Mouse (Mus musculus): ENCODE measurements around the gene Pik3r6. TPM values are rescaled to one million over a fixed set of nuclear protein-coding genes. Genes with fewer than 3 reads are reported as not detected.
A peak's percentile ranks its signal among the peaks of the same experiment; 100 is the strongest.

Gene Pik3r6
- total and polyA plus RNA-seq, 3 experiments = 0.42 to 1.5 TPM; not detected in 1

DNA sequence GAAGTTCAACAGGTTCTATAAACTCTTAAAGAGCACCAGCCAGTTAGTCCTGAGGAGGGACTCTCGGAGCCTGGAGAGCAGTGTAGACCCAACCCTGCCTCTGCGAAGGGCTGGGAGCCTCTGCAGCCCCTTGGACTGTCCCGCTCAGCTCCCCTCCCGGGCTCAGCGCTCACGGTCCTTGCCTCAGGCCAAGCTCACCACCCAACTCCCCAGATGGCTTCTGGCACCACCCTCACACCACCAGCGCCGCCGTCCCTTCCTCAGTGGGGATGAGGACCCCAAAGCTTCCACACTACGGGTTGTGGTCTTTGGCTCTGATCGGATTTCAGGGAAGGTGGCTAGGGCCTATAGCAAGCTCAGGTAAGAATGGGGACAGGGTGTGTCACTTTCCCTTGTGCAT is 10.2 kb upstream of the Pik3r6 start:
- H3K4me3 ChIP-seq (ENCODE audit: control insufficient read depth in 1 of 2, insufficient read depth in 1 of 2, low read depth in 2 of 2, low read length in 2 of 2) = no peak overlapping the region
- no peak overlapping the region for H3K9ac ChIP-seq (ENCODE audit: control insufficient read depth, low read depth, low read length, poor library complexity, severe bottlenecking)
- no peaks in the 10 kb centered on the region for H3K27me3 ChIP-seq (ENCODE audit: control insufficient read depth in 1 of 2, insufficient read depth in 2 of 2, low read length in 2 of 2)
- TF ChIP-seq MYB (IDR thresholded peaks at IDR 0.05; ENCODE audit: low read depth, low read length) (no peak), E2F4 (IDR thresholded peaks at IDR 0.05; ENCODE audit: borderline replicate concordance, low read depth, low read length) (no peak), ZNF384 (IDR thresholded peaks at IDR 0.05; ENCODE audit: low read depth, low read length) (no peak), BHLHE40 (IDR thresholded peaks at IDR 0.05; ENCODE audit: borderline replicate concordance, low read depth, low read length) (no peak), CHD1 (IDR thresholded peaks at IDR 0.05; ENCODE audit: low read depth, low read length) (no peak), EP300 (IDR thresholded peaks at IDR 0.05; ENCODE audit: low read depth in 1 of 2, low read length in 2 of 2) (no peak), HCFC1 (IDR thresholded peaks at IDR 0.05; ENCODE audit: low read depth, low read length) (no peak)
- no peaks in the 10 kb centered on the region for H3K9me3 ChIP-seq (replicated peaks; ENCODE audit: insufficient read depth, low read length)
- H3K4me1 ChIP-seq (ENCODE audit: control insufficient read depth in 1 of 2, insufficient read depth in 2 of 2, low read length in 2 of 2) = peaks cover 5 to 13% of the 10 kb centered on the region in 2 experiments; a peak in 3 of 4 replicates
- H3K79me2 ChIP-seq (ENCODE audit: control insufficient read depth, insufficient read depth, low read length, poor library complexity) = no peaks in the 10 kb centered on the region
- no peak for DNase-seq (ENCODE audit: low read depth, low spot score)
- H3K36me3 ChIP-seq (ENCODE audit: control insufficient read depth in 1 of 2, insufficient read depth in 2 of 2, low read length in 2 of 2) = peaks cover 0 to 4% of the 10 kb centered on the region in 2 experiments; a peak in 2 of 4 replicates
- H3K27ac ChIP-seq (ENCODE audit: control insufficient read depth, low read depth, low read length) = no peak overlapping the region

DNA sequence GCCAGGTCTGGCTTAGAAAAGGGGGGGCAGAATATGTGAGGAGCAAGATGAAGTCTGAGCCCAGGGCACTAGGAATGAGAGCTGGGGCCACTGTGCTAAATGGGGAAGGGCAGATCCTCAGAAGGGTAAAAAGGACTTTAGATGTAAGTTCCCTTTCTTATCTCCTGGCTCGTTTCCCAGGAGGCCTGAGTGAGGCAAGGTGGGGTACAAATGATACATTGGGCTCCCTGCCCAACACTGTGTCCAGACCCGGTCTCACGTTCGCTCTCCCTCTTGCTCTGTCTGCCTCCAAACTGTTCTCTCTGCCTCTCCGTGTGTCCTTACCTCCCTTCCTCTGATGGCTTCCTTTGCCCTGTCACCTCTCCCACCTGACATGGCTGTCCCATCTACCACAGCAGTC is 9.1 kb upstream of the Pik3r6 start:
- Histone ChIP-seq H3K4me3 (ENCODE audit: control insufficient read depth in 1 of 2, insufficient read depth in 1 of 2, low read depth in 2 of 2, low read length in 2 of 2) (no peak overlapping the region), H3K27me3 (ENCODE audit: control insufficient read depth in 1 of 2, insufficient read depth in 2 of 2, low read length in 2 of 2) (no peaks in the 10 kb centered on the region), H3K36me3 (ENCODE audit: control insufficient read depth in 1 of 2, insufficient read depth in 2 of 2, low read length in 2 of 2) (peaks cover 0 to 4% of the 10 kb centered on the region in 2 experiments; a peak in 2 of 4 replicates), H3K9ac (ENCODE audit: control insufficient read depth, low read depth, low read length, poor library complexity, severe bottlenecking) (no peak overlapping the region), H3K9me3 (replicated peaks; ENCODE audit: insufficient read depth, low read length) (no peaks in the 10 kb centered on the region), H3K4me1 (ENCODE audit: control insufficient read depth in 1 of 2, insufficient read depth in 2 of 2, low read length in 2 of 2) (peaks cover 5 to 13% of the 10 kb centered on the region in 2 experiments; a peak in 3 of 4 replicates), H3K27ac (ENCODE audit: control insufficient read depth, low read depth, low read length) (no peak overlapping the region), H3K79me2 (ENCODE audit: control insufficient read depth, insufficient read depth, low read length, poor library complexity) (no peaks in the 10 kb centered on the region)
- TF ChIP-seq EP300 (IDR thresholded peaks at IDR 0.05; ENCODE audit: low read depth in 1 of 2, low read length in 2 of 2) (peak; percentile 41 to 66; a peak in 3 of 4 replicates), GATA1 (IDR thresholded peaks at IDR 0.05; ENCODE audit: low read depth, low read length) (peak; percentile 77), POLR2AphosphoS2 (IDR thresholded peaks at IDR 0.05; ENCODE audit: low read length) (no peak), E2F4 (IDR thresholded peaks at IDR 0.05; ENCODE audit: borderline replicate concordance, low read depth, low read length) (no peak), NELFE (IDR thresholded peaks at IDR 0.05; ENCODE audit: low read depth, low read length) (no peak), TAL1 (IDR thresholded peaks at IDR 0.05; ENCODE audit: low read length) (peak; percentile 39; the same call in 1 of the 2 replicates), MYC (IDR thresholded peaks at IDR 0.05; ENCODE audit: low read depth, low read length) (no peak), USF2 (IDR thresholded peaks at IDR 0.05; ENCODE audit: borderline replicate concordance in 1 of 2, insufficient read depth in 1 of 2, low read depth in 1 of 2, low read length in 2 of 2) (no peak)
- peak; percentile 77 for DNase-seq (ENCODE audit: low read depth, low spot score)

- Histone ChIP-seq H3K27me3 (ENCODE audit: control insufficient read depth in 1 of 2, insufficient read depth in 2 of 2, low read length in 2 of 2) (no peaks in the 10 kb centered on the region), H3K4me1 (ENCODE audit: control insufficient read depth in 1 of 2, insufficient read depth in 2 of 2, low read length in 2 of 2) (peaks cover 31 to 42% of the 10 kb centered on the region in 2 experiments), H3K27ac (ENCODE audit: control insufficient read depth, low read depth, low read length) (no peak overlapping the region), H3K79me2 (ENCODE audit: control insufficient read depth, insufficient read depth, low read length, poor library complexity) (no peaks in the 10 kb centered on the region), H3K9me3 (replicated peaks; ENCODE audit: insufficient read depth, low read length) (no peaks in the 10 kb centered on the region), H3K4me3 (ENCODE audit: control insufficient read depth in 1 of 2, insufficient read depth in 1 of 2, low read depth in 2 of 2, low read length in 2 of 2) (no peak overlapping the region), H3K9ac (ENCODE audit: control insufficient read depth, low read depth, low read length, poor library complexity, severe bottlenecking) (no peak overlapping the region), H3K36me3 (ENCODE audit: control insufficient read depth in 1 of 2, insufficient read depth in 2 of 2, low read length in 2 of 2) (peaks cover 0 to 28% of the 10 kb centered on the region in 2 experiments; a peak in 2 of 4 replicates)
- TF ChIP-seq CHD2 (IDR thresholded peaks at IDR 0.05; ENCODE audit: low read length) (no peak), MYC (IDR thresholded peaks at IDR 0.05; ENCODE audit: low read depth, low read length) (no peak), POLR2AphosphoS5 (IDR thresholded peaks at IDR 0.05; ENCODE audit: borderline replicate concordance, low read depth, low read length) (no peak), ZC3H11A (IDR thresholded peaks at IDR 0.05; ENCODE audit: low read depth, low read length) (no peak), E2F4 (IDR thresholded peaks at IDR 0.05; ENCODE audit: borderline replicate concordance, low read depth, low read length) (no peak), ZKSCAN1 (IDR thresholded peaks at IDR 0.05; ENCODE audit: low read depth, low read length) (no peak), MAZ (IDR thresholded peaks at IDR 0.05; ENCODE audit: low read depth, low read length) (no peak), SMC3 (IDR thresholded peaks at IDR 0.05; ENCODE audit: low read depth, low read length) (no peak)
- no peak for DNase-seq (ENCODE audit: low read depth, low spot score)
Measured at GRCm38 (mm10) chr11:68497081-68497480, 5.7 kb upstream of the Pik3r6 start.
